Mouse (Mus musculus) CH12F3 (cell line): ENCODE data around the gene Ttc25.
"Not testable (repeated sequence)": the region's sequence is repeated elsewhere in the genome, so short reads cannot be mapped to it uniquely, and the experiment has no call there.

ENCODE experiments used
- in situ Hi-C: fragments of 300-500 bp; cut with MboI; formaldehyde crosslinking; loops from 2 replicates; pipeline ENCODE4 v1.14.3; 2020; ENCODE audit warnings: low sequenced_read_pairs

The Ttc25 gene

DNA sequence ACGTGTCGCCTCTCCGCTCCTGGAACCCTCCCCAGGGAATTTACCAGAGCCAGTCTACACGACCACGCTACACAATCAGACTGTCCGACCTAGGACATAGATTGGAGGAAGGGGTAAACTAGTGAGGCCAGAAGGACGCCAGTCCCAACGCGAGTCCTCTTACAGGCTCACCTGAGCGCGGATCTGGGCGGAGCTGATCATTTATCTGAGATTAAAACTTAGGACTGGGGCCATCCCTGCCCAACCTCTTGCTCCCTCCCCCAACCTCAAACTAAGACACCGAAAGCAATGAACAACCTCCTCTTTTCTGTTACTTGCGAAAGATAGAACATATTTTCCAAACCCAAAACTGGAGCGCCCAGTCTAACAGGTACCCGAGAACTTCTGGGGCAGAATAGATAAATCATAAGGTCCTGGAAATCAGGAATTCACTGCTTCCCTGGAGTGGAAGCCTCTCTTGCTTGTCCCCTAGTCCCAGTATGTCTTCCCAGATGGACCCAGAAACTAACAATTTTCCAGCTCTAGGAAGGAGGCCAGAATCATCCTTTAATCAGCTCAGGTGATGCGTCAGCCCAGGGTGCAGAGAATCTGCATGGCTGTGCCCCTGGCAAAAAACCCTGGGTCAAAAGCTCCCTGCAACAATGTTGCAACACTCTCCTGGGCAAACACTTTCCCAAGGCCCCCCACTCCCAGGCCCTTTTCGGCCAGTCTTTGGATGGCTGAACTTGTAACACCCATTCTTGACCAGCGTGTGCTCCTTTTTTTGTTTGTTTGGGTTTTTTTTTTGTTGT lies 16.8 kb upstream of the Ttc25 start:
- in situ Hi-C loops = no loop called here

DNA sequence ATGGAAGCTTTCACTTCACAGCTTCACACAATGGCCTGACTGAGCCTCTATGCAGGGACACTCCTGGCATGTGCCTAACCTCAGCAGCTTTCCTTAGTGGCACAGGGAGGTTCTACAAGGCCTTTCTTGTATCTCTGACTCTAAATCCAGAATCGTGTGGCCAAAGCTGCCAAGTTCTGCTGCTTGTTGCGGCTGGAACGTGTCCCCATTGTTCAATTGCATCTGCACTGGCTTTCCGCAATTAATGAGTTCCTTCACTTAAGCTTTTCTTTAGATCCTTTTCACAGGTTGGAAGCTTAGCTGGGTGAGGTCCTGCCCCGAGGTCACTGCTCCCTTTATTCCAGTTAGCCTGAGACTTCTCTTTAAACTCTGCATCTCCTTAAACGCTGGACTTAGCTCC lies 11.5 kb upstream of the Ttc25 start:
- in situ Hi-C loops = no loop called here

DNA sequence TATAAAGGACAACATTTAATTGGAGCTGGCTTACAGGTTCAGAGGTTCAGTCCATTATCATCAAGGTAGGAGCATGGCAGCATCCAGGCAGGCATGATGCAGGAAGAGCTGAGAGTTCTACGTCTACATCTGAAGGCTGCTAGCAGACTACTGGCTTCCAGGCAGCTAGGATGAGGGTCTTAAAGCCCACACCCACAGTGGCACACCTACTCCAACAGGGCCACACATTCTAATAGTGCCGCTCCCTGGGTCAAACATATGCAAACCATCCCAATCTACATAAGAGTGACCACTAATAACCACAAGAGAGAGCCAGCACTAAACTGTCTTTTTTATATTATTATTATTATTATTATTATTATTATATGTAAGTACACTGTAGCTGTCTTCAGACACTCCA lies 11.0 kb upstream of the Ttc25 start:
- in situ Hi-C loops = not testable (repeated sequence)

DNA sequence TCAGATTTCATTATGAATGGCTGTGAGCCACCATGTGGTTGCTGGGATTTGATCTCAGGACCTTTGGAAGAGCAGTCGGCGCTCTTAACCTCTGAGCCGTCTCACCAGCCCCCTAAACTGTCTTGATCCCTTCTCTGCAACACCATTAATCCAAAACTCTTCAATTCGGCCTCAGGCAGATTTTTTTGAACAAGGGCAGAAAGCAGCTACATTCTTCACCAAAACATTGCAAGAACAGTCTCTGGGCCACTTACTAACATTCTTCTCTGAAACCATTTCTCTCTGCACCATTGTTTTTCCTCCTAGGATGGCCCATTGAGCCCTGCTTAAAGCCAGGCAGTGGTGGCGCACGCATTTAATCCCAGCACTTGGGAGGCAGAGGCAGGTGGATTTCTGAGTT lies 10.6 kb upstream of the Ttc25 start:
- in situ Hi-C loops = not testable (repeated sequence)

DNA sequence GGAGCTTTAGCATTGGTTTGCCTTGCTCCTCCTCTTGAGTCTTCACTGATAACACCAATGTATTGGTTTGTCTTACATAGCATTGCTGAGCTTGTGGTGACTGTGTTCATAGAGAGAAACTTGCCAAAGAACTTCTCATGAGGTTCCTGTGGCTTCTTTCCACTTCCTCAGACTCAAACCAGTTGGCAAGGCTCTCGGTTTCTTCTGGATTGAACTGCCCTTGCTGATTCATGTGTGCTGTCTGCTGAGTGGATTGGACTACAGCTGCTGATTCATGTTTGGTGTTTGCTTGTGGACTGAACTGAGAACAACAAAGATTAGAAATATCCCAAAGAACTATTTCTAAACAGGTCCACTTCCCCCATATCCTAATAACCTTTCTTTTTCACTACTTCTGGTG lies 9.4 kb upstream of the Ttc25 start:
- in situ Hi-C loops = no loop called here

DNA sequence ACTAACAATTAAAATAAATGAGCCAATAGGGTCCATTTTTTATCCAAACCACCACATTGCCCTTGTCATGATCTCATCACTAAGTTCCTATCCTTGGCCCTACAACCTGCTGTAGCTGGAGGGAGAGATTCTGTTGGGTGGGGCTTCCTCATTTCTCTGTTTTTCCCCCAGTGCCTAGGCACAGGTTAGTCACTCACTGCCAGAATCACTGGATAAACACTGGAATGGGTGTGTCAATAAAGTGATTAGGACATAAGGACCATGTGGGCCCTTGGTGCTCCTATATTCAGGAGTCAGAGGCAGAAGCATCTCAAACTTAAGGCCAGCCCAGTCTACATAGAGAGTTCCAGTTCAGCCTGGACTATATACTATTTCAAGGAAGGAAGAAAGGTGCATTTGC lies 8.9 kb upstream of the Ttc25 start:
- in situ Hi-C loops = no loop called here

DNA sequence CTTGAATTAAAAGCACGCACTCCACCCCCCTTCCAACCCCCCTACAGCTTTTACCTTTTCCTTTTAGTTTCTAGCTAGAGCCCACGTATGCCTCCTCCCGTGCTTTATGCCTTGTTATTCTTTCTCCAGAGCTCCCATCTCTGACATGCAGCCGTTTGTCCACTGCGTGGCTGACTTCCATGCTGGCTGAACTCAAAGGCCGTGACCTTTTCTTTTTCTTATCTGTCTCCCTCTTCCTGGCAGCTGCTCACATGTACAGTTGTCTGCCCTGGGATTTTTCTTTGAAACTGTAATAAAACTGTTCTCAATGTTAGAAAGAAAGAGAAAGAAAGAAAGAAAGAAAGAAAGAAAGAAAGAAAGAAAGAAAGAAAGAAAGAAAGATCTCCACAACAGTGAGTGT lies 4.4 kb upstream of the Ttc25 start:
- in situ Hi-C loops = no loop called here

DNA sequence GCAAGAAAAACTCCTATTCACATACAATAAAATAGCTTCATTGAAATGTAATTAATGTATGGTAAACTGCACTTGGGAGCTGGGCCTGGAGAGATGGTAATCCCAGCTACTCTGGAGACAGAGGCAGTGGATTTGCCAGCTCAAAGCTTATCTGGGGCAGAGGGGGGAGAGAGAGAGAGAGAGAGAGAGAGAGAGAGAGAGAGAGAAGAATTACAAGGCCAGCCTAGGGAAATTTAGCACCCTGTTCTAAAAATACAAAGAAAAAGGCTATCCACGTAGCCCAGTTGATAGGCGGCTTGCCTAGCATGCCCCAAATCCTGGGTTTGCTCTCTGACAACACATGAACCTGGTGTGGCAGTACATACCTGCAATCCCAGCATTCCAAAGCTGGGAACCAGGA lies 3.8 kb upstream of the Ttc25 start:
- in situ Hi-C loops = no loop called here

DNA sequence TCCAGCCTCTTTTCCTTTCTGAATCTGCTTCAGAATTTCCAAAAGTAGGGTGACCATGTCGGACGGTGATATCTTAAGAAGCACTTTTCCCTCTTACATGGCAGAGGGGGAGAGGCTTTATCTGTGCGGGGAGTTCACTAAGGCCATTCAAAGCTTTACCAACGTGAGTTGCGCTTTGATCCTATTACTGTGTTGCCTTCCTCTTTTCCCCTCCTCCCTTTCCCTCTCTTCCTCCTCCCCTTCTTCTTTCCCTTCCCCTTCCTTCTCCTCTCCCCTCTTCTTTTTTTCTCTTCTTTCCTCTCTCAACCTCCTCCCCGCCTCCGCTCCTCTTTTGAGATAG lies 309 bp downstream of the Ttc25 start:
- in situ Hi-C loops = no loop called here

DNA sequence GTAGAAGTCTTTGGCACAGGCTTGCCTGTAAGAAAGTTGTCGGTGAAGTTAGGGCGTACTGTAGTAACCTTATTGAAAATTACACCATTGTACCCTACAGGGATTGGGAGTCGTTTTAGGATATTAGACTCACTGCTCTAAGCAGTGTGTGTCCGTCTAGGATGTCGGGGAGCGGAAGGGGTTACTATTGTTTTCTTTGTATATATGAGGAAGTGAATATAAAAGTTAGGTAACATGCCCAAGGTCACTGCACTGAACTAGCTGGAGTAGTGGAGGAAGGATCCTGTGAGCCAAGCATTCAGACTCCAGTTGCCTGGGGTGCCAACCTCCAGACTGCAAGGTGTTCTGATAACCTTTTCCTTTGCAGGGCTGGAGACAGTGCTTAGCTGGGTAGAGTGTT lies 1.5 kb downstream of the Ttc25 start:
- in situ Hi-C loops = no loop called here

DNA sequence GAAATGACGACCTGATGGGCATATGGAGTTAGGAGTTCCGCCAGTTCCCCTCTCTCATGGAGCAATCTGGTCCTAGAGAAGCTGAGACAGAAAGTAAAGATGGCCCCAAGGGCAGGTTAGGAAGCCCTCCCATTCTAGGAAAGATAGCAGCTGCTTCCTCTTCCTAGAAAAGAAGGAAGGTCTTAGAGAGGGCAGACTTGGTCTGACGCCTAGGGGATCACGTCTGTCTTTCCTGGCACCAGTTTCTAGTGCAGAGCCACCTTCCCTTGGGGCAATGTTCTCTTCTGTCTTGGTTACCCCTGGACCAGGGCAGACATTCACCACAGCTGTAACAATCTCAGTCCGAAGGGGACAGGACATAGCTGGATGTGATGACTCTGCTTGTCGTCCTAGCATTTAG lies 2.7 kb downstream of the Ttc25 start:
- in situ Hi-C loops = no loop called here

DNA sequence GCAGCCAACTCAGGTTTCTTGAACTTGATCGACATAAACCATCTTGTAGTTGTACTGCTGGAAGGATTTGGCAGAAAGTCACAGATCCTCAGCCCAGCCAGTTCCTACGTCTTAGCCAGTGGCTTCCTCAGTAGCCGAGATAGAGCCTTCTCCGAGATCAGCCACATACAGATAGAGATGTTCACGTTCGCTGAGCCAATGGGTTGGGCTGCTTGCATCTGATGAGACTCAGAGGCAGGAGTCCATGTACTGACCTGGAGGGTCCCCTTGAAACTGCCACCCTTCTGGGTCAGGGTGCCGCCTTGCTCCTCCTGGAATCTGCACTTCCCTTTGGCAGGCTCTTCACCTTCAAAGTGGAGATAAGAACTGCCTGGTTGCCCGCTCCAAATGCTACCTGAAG lies 4.1 kb downstream of the Ttc25 start:
- in situ Hi-C loops = no loop called here

DNA sequence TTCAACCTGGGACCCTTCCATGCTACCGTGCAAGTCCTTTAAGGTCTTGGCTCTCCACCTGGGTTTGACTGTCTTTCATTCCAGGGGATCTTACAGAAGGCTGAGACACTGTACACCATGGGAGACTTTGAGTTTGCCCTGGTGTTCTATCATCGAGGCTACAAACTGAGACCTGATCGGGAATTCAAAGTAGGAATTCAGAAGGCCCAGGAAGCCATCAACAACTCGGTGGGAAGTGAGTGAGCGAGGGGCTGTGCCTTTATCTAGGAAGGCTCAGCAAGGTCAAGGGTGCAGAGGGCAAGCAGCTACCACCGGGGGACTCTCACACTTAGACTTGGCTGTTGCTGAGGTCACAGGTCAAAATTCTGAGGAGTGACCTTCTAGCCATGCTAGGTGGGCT lies 4.7 kb downstream of the Ttc25 start:
- in situ Hi-C loops = no loop called here

DNA sequence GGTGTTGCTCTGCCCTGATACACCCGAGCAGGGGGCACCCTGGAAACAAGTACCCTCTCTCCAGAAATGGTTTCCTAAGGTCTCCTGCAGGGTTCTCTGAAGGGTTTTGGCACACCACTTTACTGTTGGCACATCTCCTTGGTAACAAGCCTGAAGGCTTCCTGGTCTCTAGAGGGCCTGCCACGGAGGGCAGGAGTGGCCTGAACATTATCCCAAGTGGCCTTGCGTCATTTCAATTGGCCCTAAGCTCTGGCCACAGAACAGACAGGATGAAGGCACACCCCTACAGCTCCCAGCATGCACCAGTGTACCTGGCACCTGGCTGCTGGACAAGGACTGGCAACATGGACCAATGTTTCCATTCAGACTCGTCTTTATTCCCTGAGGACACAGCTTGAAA lies 7.4 kb downstream of the Ttc25 start:
- in situ Hi-C loops = no loop called here

DNA sequence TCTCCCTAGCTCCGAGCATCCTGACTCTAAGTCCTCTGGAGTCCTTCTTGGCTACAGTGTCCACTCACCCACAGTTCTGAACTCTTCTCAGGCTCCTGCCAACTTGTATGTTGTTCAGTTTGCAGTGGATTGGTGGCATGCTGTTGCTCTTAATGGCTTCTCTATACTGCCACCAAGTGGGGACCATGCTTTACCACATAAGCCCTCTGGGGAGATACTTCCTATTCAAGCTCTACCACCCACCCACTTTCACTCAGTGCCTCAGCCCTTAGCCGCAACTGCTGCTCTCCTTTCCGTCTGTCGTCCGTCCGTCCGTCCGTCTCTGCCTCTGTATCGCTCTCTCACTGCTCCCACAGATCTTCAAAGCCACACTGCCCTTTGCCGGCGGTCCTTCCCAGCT lies 10.2 kb downstream of the Ttc25 start:
- in situ Hi-C loops = no loop called here

DNA sequence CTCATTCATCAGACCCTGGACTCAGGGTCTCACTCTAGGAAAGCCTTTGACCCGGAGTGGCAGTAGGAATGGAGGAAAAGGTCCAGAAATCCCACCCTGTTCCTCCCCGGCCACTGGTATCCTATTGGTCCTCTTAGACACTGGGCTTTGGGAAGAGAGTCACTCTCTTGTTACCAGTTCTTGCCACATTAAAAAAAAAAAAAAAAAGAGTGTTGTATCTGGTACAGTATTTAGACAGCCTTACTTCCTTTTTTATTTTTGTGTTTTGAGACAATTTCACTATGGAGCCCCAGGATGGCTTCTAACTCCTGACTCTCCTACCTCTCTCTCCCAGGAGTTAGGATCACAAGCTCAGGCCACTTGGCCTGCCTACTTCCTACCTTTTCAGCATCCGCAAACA lies 12.2 kb downstream of the Ttc25 start:
- in situ Hi-C loops = no loop called here

DNA sequence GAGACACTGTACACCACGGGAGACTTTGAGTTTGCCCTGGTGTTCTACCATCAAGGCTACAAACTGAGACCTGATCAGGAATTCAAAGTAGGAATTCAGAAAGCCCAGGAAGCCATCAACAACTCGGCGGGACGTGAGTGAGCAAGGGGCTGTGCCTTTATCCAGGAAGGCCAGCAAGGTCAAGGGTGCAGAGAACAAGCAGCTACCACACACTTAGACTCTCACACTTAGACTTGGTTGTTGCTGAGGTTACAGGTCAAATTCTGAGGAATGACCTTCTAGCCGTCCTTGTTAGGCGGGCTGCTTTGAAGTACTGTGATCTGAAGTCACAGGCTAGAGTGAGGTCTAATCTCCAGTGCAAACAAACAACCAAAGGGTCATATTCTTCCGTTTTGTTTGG lies 14.1 kb downstream of the Ttc25 start:
- in situ Hi-C loops = no loop called here

DNA sequence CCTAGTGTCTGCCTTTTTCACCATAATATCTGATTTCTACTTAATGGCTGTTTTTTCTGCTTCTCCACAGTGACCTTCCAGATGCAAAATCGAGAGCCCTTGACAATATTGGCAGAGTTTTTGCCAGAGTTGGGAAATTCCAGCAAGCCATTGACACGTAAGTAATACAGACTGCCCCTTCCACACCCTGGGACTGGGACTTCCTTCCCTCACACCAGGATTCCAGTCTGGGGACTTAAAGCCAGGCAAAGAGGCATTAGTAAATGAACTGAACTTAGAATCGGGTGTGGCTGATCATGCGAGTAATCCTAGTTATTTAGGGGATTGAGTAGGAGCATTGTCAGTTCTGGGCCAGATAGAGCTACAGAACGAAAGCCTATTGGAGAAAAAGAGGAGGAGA lies 16.3 kb downstream of the Ttc25 start:
- in situ Hi-C loops = no loop called here

DNA sequence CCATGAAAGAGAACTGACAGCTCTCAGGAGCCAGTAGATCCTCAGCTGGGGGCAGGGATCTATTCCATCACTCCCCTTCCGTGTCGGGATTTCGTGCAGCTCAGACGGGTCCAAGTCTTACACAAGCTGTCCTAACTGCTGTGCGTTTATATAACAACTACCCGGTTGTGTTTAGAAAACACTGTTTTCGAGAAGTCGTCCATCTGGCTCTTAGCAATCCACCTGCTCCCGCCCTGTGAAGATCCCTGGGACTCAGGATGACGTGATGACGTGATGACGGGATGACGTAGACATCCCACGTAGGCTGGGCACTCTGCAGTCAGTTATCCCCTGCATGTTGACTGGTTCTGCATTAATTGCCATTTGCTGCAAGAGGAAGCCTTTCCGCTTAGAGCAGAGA lies 18.9 kb downstream of the Ttc25 start:
- in situ Hi-C loops = no loop called here

DNA sequence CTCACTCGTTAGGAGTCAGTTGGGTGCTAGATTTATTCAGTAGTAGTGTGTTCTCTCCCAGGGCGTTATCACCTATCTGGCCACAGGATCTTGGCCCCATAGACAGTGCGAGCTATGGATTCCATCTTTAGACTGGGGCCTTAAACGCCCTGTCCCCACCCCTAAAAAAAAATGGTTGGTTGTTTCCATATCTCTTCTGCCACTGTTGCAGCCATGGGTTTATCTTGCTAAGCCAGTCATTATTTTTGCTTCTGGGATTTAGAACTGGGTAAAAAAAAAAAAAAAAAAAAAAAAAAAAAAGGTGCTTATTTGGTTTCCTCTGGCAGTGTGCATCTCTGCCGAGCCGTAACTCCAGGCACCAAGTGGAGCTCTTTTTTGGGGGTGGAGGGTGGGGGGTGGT lies 19.3 kb downstream of the Ttc25 start:
- in situ Hi-C loops = no loop called here

DNA sequence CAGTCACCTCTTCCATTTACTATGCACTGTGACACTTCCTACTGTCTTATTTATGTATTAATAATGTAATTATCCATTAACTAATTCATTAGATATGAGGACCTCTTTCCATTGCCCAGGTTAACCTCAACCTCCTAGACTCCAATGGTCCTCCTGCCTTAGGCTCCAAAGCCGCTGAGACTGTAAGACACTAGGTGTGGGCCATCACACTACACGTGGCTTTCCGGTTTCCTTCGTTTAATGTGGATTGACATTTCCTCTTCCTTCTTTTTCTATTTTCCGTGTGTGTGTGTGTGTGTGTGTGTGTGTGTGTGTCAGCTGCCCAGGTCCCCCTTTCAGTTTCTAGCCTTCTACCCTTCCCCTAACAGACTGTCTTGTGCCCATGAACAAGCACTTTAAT lies 21.8 kb downstream of the Ttc25 start:
- in situ Hi-C loops = no loop called here

DNA sequence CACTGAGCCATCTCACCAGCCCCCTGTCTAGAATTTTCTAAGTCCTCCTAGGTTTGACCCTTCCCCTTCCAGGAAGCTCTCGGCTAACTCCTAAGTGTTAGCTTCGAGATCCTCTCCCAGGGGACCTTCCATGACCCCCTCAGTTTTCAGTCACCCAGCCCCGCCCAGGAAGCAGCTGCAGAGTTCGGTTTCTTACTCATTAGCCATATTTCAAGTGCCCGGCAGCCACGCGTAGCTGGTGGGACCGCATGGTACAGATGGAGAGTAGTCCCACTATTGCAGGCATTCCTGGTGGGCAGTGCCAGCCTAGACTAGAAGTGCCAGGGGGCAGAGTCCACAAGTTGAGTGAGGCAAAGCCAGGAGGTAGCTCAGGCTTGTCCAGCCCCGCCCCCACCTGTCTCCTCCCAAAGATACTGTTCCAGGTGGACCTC lies 22.4 kb downstream of the Ttc25 start:
- in situ Hi-C loops = no loop called here

DNA sequence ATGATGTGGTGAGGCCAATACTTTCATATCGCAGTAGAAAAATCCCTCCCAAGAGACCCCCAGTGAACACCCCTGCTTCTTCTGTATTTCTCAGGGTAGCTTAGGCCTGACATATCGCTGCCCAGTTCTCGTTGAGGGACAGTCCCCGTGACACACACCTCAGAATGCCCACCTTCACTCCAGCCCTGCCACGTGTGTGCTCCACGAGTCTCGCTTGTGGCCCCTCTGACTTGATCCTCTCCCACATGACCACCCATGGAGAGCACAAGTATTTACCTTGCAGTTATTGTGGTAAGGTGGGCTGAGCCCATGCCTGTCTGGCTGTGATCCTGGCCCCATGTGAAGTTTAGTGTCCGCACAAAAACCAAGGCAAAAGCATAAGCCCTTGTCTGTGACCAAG lies 23.3 kb downstream of the Ttc25 start:
- in situ Hi-C loops = no loop called here
